Mouse (Mus musculus) lung, postnatal 0 days (tissue): ENCODE results near the gene Gnb4. TPM values are rescaled to one million over a fixed set of nuclear protein-coding genes. Genes with fewer than 3 reads are reported as not detected.

ENCODE experiments used
- ATAC-seq: fragments of 200-750 bp; cut with Nextera tagmentation; 2 replicates; pipeline ENCODE4 v1.8.0; 2017; ENCODE audit warnings: moderate library complexity
- DNase-seq: peaks from one replicate; pipeline ENCODE4 v3.0.0-alpha.2; 2016; ENCODE audit warnings: low spot score
- H3K27ac ChIP-seq: fragments of 300-500 bp; sonication (generic); 2 replicates; pipeline ENCODE4 v1.5.1; 2014; ENCODE audit warnings: antibody characterized with exemption, mild to moderate bottlenecking, low read length, mixed read lengths
- H3K27me3 ChIP-seq: fragments of 300-500 bp; sonication (generic); replicated peaks from 2 replicates; pipeline ENCODE4 v1.6.1; 2014; ENCODE audit warnings: low read length, mixed read lengths; ENCODE audit not compliant: insufficient read depth
- H3K36me3 ChIP-seq: fragments of 300-500 bp; sonication (generic); 2 replicates; pipeline ENCODE4 v1.6.1; 2014; ENCODE audit warnings: low read length, mixed read lengths; ENCODE audit not compliant: insufficient read depth
- H3K4me1 ChIP-seq: fragments of 300-500 bp; sonication (generic); 2 replicates; pipeline ENCODE4 v1.6.1; 2014; ENCODE audit warnings: antibody characterized with exemption, low read depth, low read length, mixed read lengths; ENCODE audit not compliant: insufficient read depth
- H3K4me2 ChIP-seq: fragments of 300-500 bp; sonication (generic); replicated peaks from 2 replicates; pipeline ENCODE4 v1.6.1; 2014; ENCODE audit warnings: low read depth, mild to moderate bottlenecking, low read length, moderate library complexity, mixed read lengths
- H3K4me3 ChIP-seq: fragments of 300-500 bp; sonication (generic); 2 replicates; pipeline ENCODE4 v1.5.1; 2014; ENCODE audit warnings: low read depth, low read length
- H3K9ac ChIP-seq: fragments of 300-500 bp; sonication (generic); replicated peaks from 2 replicates; pipeline ENCODE4 v1.6.1; 2014; ENCODE audit warnings: low read depth, mild to moderate bottlenecking
- H3K9me3 ChIP-seq: fragments of 300-500 bp; sonication (generic); 2 replicates; pipeline ENCODE4 v1.6.1; 2016; ENCODE audit warnings: low read length, mixed read lengths
- CTCF ChIP-seq: IDR thresholded peaks from 2 replicates; pipeline ENCODE4 v1.5.1; 2016; ENCODE audit warnings: antibody characterized with exemption, mild to moderate bottlenecking
- EP300 ChIP-seq: IDR thresholded peaks from 2 replicates; pipeline ENCODE4 v1.6.1; 2016; ENCODE audit warnings: antibody characterized with exemption, mild to moderate bottlenecking, control low read depth
- WGBS: fragments of 180-500 bp; shearing (Covaris S2); extraction: QIAGEN DNeasy Blood & Tissue Kit; methylation state at CpG from one replicate; pipeline ENCODE4 v1.1.7; 2014; 5-methylcytosine and 5-hydroxymethylcytosine counted together
- polyA plus RNA-seq: library from polyadenylated mRNA; unstranded; fragments of >200 nt; fragmentation: Nextera tagmentation; extraction: Ambion mirVana; gene quantifications from 2 replicates; pipeline ENCODE4 v1.2.1, GENCODE M21; 2015

Gnb4 gene
- polyA plus RNA-seq, 1 experiment from 2014 or later, result 109 TPM

DNA sequence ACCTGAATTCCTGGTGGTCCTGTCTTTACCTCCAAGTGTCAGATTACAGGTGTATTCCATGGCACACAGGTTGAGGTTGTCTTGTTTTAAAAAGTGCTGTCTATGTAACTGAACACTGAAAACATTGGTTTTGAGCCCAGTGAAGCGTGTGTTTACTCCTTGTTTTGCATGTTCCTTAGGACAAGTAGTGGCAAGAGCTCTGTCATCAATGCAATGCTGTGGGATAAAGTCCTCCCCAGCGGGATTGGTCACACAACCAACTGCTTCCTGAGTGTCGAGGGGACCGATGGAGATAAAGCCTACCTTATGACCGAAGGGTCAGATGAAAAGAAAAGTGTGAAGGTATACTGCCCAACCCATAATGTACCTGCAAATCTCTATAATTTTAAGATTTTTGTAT lies 78.3 kb downstream of the Gnb4 start:
- Histone ChIP-seq H3K4me3 (no peak overlapping the region), H3K9me3 (no peaks in the 10 kb centered on the region), H3K4me2 (no peak overlapping the region), H3K27me3 (no peaks in the 10 kb centered on the region), H3K27ac (no peak overlapping the region), H3K9ac (no peak overlapping the region), H3K36me3 (no peaks in the 10 kb centered on the region; the same call in 1 of the 2 replicates), H3K4me1 (0 out of 2 replicates have a peak, but pooled peaks cover 3% of the 10 kb centered on the region)
- ATAC-seq (no peak), DNase-seq (no peak)
- TF ChIP-seq EP300 (no peak), CTCF (no peak)
- 93% methylated on average over 5 of the region's 5 CpGs for WGBS

DNA sequence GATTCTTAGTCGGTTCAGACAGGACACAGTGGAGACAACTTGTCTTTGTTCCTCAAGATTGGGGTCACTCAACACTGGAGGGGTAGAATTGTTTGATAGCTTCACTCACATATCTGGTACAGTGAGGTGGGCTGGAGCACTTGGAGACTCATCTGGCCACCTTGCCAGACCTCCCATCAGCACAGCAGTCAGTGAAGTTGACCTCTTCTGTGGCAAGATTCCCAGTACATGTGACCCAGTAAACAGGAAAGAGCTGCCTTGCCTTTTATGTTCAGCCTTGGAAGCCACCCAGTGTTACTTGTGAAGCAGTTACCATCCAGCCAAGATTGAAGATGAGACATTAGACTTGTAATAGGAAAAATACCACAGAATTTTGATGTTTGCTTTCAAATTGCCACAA lies 78.8 kb downstream of the Gnb4 start:
- DNase-seq (peak; percentile 60), ATAC-seq (peak; percentile 78)
- Histone ChIP-seq H3K4me3 (no peak overlapping the region), H3K27ac (no peak overlapping the region), H3K4me2 (no peak overlapping the region), H3K9ac (no peak overlapping the region), H3K27me3 (no peaks in the 10 kb centered on the region), H3K4me1 (0 out of 2 replicates have a peak, but pooled peaks cover 3% of the 10 kb centered on the region), H3K36me3 (no peaks in the 10 kb centered on the region; the same call in 1 of the 2 replicates), H3K9me3 (no peaks in the 10 kb centered on the region)
- TF ChIP-seq EP300, result no peak
- no peak for TF ChIP-seq CTCF
- 74% methylated on average over 1 of the region's 1 CpGs for WGBS

DNA sequence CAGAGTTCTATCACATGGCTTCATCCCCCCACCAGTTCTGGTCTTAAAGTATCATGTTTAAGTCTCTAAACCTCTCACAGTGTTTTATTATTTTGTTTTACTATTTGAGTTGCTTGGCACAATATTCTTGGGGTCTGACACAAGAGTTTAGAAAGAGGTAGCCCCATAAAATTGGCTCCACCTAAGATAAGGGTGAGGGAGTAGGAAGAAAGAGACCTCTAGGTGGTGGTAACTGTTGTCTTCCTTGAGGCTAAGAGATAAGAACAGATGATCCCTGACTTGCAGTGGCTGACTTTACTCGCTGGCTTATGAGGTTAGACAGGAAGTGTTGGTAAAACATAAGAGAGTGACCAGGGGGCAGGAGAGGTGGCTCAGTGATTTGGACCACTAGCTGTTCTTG lies 80.7 kb downstream of the Gnb4 start:
- 52% methylated on average over 1 of the region's 1 CpGs for WGBS
- H3K4me3 ChIP-seq, result no peak overlapping the region
- no peak overlapping the region for H3K9ac ChIP-seq
- peaks cover 3% of the 10 kb centered on the region; the same call in 1 of the 2 replicates for H3K36me3 ChIP-seq
- no peak for TF ChIP-seq EP300
- no peak for TF ChIP-seq CTCF
- no peak overlapping the region for H3K4me2 ChIP-seq
- H3K27me3 ChIP-seq, result no peaks in the 10 kb centered on the region
- DNase-seq (no peak), ATAC-seq (no peak)
- H3K27ac ChIP-seq, result no peak overlapping the region
- no peaks in the 10 kb centered on the region for H3K9me3 ChIP-seq
- H3K4me1 ChIP-seq, result 0 out of 2 replicates have a peak, but pooled peaks cover 3% of the 10 kb centered on the region

Other genes starting within 250 kb of the Gnb4 start
- gene Pik3ca, start 218.9 kb downstream of the Gnb4 start, polyA plus RNA-seq, result 13.4 and 16.0 TPM in 2 replicates
- gene Kcnmb3, start 124.4 kb downstream of the Gnb4 start, polyA plus RNA-seq, result 0.07 and 0.16 TPM in 2 replicates
- gene Zfp639, start 106.3 kb downstream of the Gnb4 start, polyA plus RNA-seq, result 28.9 and 33.9 TPM in 2 replicates
- gene Mfn1, start 87.1 kb downstream of the Gnb4 start, polyA plus RNA-seq, result 19.5 and 22.1 TPM in 2 replicates
- 78.3 and 79.5 TPM in 2 replicates for gene Actl6a, start 89.7 kb upstream of the Gnb4 start, polyA plus RNA-seq
- 232 and 259 TPM in 2 replicates for gene Ndufb5, start 120.4 kb upstream of the Gnb4 start, polyA plus RNA-seq
- gene Mrpl47, start 121.0 kb upstream of the Gnb4 start, polyA plus RNA-seq, result 15.4 and 16.1 TPM in 2 replicates
- 1.9 and 2.0 TPM in 2 replicates for gene Usp13, start 201.0 kb upstream of the Gnb4 start, polyA plus RNA-seq